Mouse (Mus musculus) liver, adult 2 months (tissue): Measurements from ENCODE around the gene Castor2.

Source experiments
- CTCF ChIP-seq: fragments of 200-500 bp; IDR thresholded peaks from 2 replicates; pipeline ENCODE4 v1.5.1; 2011; ENCODE audit warnings: low read depth, low read length, control low read depth
- POLR2A ChIP-seq: fragments of 200-500 bp; IDR thresholded peaks from 2 replicates; pipeline ENCODE4 v1.6.1; 2011; ENCODE audit warnings: low read length, control low read depth; ENCODE audit not compliant: insufficient read depth; ENCODE audit errors: extremely low read depth

DNA sequence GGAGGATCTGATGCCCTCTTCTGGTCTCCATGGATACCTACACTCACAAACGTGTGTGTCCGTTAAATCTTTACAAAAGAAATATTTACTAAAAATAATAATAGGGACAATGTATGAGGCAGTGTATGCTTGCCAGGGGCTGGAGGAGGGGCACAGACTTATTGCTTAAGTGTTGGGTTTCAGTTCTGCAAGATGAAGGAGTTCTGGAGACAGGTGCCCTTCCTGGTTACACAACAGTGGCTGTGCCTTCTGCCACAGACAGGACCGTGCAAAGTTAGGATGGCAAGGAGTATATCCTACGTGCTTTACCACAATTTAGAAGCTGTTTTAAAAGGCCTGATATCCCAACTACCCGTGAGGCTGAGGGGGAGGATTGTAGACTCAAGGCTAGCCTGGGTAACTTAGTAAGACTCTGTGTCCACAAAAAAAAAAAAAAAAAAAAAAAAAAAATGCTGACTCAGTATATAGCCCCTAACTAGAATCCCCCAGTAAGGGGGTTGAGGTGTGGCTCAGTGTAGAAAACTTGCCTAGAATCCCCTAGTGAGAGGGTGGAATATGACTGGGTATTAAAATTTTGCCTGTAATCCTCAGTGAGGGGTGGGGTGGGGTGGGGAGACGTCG lies 16.2 kb downstream of the Castor2 start:
- TF ChIP-seq CTCF, result no peak
- TF ChIP-seq POLR2A, result no peak
